Mouse (Mus musculus) myocyte (in vitro differentiated cells): ENCODE data around the gene Rad51c.

Source experiments
- CEBPB ChIP-seq: IDR thresholded peaks from 2 replicates; pipeline ENCODE4 v1.6.1; 2011; ENCODE audit warnings: mild to moderate bottlenecking, moderate library complexity; ENCODE audit not compliant: poor library complexity, insufficient read depth, severe bottlenecking
- MAX ChIP-seq: IDR thresholded peaks from one replicate; pipeline ENCODE4 v1.6.1; 2011; ENCODE audit warnings: low read depth, mild to moderate bottlenecking, control low read depth
- POLR2A ChIP-seq: IDR thresholded peaks from one replicate; pipeline ENCODE4 v1.6.1; 2011; ENCODE audit warnings: low read depth, mild to moderate bottlenecking, control low read depth, moderate library complexity; ENCODE audit not compliant: insufficient read length

DNA sequence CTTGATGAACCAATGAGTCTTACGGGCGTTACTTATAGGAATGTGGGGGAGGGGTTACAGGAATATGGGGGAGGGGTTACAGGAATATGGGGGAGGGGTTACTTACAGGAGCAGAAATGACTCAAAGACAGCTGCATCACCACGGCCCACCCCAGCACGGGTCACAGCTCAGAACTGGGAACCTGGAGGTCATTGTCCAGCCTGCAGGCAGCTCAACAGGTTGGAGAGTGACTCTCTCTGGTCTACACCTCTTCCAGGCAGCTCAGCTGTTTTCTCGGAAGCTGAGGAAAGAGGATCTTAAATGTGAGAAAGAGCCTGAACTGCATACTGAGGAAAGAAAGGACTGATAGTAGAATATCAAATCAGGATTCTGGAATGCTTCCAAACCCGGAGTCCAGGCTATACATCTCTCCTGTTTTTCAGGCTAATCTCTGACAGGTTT lies 17.0 kb upstream of the Rad51c start:
- TF ChIP-seq POLR2A (no peak), MAX (no peak), CEBPB (no peak)
